Mouse (Mus musculus): ENCODE data around the gene Plbd2. TPM values are rescaled to one million over a fixed set of nuclear protein-coding genes. Genes with fewer than 3 reads are reported as not detected.
"Not testable (repeated sequence)": the region's sequence is repeated elsewhere in the genome, so short reads cannot be mapped to it uniquely, and the experiment has no call there.

Plbd2 gene
- total RNA-seq, 2 experiments from 2014 or later, result 8.7 to 9.8 TPM

DNA sequence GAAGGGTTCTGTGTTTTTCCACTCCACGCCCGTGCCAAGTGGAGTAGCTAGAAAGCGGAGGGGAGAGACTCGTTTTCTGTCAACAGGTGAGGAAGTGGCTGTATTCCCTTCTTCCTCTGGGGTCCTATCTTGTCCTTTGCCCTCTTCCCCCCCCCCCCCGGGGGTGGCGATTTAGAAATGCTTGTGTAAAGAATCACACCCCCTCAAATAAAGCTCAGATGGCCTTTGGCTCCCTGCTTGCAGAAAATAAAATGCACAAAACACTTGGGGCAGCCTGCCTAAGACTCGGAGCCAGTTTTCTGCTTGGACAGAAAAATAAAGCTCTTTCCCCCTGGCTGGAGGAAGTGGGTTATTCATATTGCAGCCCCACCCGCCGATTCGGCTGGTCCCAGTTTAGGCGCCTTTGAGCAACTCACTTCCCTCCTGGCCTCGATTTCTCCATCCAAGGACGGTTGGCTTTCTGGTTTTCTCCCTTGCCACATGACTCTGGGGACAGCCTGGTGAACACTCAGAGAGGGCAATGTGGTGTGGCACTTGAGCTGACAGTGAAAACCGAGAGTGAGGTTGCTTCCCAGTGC is 8.3 kb upstream of the Plbd2 start:
- ATAC-seq (replicated peaks; ENCODE audit: poor library complexity), result peak; percentile 41

DNA sequence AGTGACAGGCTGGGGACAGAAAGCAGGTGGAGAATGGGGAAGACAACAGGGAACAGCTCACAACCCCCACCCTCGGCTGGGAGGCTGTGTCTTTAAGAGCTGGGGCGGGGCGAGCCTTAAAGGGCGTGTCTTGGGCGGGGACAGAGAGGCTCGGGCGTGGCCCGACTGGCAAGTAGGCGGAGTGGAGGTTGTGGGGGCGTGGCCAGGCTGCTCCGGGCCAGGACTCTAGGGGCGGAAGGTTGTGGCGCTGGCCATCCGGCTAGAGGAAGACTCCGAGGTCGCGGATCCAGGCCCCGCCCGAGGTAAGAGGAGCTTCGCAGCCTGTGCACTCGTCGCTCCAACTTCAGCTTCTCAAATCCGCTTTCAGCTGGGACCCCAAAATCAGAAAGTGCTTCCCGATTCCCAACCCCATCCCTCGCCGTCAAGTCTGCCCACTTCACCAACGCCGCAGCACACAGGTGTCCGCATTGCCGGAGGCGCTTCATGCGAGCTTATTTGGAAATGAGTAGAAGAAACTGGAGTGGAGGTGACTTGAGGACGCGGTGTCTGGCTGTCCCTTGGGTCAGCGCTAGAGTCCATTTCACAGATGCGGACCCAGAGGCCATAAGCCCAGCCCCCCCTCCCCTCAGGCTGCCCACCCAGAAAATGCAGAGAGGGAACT is 7.7 kb upstream of the Plbd2 start, which contains the start of gene Slc8b1:
TSS of gene Slc8b1 (plus strand) at position 187 of the 661 bp plus-strand sequence.
- peak; percentile 95 for ATAC-seq (replicated peaks; ENCODE audit: poor library complexity)

DNA sequence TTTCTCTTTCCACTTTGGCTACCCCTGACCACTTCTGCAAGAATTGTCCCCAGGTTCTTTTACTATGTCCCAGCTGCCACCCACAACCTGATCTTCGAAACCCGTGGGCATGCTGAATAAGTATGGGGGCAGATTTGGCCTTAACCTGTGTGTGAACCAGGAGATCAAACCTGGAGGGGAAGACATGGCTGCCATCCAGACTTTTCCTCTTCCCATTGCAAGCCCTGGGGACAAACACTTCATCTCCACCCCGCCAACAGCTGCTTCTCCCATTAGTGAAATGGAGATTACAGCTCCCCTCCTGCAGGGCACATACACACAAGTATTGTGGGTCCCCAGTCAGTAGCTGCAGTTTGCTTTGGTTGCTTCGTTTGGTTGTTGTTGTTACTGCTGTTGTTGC is 3.9 kb upstream of the Plbd2 start:
- ATAC-seq (replicated peaks; ENCODE audit: poor library complexity), result no peak

DNA sequence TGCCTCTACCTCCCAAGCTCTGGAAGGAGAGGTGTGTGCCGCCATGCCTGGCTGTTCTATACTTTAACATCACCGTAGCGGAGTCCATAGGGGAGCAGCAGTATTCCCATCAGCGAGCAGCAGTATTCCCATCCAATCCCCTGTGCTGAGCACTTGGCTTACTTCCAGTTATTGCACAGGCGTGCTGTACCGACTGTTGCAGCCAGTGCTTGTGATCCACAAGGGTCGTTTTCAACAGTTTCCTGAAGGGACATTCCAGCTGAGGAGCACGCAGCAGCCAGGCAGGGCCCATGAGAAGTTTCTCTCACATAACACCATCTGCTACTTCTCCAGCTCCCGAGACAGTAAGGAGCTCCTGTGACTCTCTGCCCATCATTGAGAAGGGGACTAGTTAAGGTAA is 3.1 kb upstream of the Plbd2 start:
- no peak for ATAC-seq (replicated peaks; ENCODE audit: poor library complexity)

DNA sequence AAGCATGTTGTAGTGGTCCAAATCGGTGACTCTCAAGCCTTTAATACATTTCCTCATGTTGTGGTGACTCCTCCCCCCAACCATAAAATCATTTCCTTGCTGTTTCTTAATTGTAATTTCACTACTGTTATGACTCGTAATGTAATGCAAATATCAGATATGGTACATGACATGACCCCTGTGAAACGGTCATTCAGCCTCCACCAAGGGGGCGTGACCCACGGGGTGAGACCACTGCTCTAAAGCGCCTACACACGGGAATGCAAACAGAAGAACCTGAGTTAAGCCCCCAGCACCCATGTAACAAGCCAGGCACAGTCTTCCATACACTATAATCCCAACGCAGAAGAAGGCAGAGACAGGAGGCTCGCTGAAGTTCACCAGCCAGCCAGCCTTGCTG is 2.4 kb upstream of the Plbd2 start:
- ATAC-seq (replicated peaks; ENCODE audit: poor library complexity), result no peak

DNA sequence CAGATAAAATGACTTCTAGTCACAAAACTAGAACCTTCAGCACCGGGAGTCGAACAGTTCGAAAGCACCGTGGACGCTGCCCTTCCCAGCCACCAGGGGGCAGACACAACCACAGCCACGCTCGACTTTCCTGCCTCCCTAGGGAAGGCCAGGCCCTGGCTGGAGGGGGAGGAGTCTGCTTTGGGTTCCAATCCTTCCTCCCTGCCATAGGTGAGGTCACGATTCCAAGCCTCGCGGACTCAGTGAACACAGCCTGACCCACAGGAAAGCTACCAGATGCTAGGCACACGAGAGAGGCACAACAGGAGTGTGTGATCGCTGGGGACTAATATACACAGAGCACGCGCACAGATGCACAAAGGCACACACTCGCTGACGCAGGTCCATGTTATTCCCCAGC is 1.9 kb upstream of the Plbd2 start:
- ATAC-seq (replicated peaks; ENCODE audit: poor library complexity), result peak; percentile 90

DNA sequence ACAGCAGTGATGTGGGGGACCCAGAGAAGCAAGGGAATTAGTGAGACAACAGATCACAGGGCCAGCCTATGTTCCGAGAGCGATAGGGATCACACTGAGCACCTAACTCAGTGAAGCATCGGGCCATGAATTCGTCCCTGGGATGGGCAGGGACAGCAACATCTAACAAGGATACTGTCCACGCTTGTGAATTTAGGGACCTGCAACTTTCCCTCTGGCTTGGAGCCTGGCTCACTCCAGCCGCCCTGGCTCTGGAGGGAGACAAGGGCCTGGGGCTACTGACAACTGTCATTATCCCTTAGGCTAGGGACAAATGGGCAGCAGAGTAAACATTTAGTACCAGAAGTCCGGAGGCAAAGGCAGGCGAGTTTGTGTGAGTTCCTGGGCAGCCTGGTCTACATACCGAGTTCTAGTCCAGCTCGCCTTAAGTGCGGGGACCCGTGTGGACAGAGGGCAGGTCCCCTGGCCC is 716 bp downstream of the Plbd2 start:
- peak; percentile 7; the same call in 1 of the 2 replicates for ATAC-seq (replicated peaks; ENCODE audit: poor library complexity)

DNA sequence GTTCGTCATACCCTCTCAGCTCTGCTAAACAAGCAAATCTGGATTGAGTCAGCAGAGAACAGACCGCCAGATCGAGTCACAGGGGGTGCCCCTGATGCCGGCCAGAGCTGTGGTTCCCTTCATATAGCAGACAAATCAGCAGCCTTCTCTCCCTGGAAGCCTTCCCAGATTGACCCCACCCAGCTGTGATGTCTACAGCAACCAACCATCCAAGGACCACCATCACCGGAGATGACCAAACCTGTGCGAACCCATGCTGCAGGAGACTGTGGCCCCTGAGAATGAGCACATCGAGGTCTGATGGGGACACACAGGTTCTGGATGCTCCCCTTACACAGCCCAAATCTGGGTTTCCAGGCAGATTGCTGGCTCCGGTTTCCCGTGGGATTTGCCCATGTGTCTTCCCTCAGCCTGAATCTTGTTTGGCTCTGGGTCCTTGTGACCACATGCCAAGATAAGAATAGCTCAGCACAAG is 1.2 kb downstream of the Plbd2 start:
- no peak for ATAC-seq (replicated peaks; ENCODE audit: poor library complexity)

DNA sequence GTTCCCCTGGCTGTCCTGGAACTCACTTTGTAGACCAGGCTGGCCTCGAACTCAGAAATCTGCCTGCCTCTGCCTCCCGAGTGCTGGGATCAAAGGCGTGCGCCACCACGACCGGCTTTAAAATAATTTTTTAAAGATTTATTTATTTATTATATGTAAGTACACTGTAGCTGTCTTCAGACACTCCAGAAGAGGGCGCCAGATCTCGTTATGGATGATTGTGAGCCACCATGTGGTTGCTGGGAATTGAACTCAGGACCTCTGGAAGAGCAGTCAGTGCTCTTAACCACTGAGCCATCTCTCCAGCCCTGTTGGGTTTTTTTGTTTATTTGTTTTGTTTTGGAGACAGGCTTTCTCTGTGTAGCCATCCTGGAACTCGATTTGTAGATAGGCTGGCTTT is 2.8 kb downstream of the Plbd2 start:
- ATAC-seq (replicated peaks; ENCODE audit: poor library complexity), result not testable (repeated sequence)

DNA sequence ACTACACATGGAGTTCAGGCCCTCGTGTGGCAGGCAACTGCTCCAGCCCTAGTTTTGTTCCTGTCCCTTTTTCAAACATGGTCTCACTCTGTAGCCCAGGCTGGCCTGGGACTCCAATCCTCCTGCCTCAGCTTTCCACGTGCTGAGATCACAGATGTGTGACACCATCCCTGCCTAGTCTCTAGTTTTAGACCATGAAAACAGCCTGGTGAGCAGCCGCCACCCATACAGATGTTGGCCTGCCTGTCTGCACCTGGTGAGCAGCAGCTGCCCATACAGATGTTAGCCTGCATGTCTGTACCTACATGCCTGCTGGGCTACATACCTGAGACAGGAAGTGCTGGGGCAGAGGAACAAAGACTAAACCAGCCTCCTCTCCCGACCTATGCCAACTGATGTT is 4.2 kb downstream of the Plbd2 start:
- ATAC-seq (replicated peaks; ENCODE audit: poor library complexity), result no peak

DNA sequence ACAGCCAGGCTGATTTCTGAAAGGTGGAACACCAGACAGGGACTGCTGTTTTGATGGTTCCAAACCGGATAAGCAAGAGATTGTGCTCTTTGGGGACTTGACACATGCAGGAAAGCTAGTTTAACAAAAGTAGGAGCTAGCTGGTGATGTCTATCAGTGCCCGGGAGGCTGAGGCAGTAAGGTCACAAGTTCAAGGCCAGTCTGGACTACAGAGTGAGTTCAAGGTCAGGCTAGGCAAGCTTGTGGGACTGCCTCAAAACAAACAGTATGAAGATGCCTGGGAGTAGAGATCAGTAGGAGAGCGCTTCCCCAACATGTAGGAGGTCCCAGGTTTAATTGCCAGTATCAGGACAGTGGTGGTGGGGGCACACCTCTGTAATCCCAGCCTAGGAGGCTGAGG is 6.4 kb downstream of the Plbd2 start:
- ATAC-seq (replicated peaks; ENCODE audit: poor library complexity), result no peak

DNA sequence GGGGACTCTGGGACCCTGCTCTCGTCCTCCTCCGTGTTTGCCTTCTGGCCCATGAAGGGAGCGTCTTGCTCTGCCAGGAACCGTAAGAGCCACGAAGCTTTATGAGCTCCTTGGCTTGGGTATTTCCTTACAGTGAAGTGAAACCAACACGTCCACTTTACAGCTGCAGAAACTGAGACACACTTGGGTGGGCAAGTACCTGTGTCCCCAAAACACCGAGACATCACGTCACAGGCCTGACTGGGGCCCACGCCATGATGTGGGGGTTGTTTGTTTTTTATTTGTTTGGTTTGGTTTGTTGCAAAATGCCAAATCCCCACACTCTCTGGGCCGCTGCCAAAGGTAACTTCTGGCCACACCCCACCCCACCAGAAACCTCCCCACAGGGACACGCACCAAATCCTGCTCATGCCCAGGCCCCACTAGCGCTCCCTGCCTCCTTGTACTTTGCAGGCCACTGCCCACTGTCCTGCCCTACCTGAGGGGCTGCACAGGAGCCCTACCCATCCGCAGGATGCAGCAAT is 7.7 kb downstream of the Plbd2 start:
- ATAC-seq (replicated peaks; ENCODE audit: poor library complexity), result no peak

DNA sequence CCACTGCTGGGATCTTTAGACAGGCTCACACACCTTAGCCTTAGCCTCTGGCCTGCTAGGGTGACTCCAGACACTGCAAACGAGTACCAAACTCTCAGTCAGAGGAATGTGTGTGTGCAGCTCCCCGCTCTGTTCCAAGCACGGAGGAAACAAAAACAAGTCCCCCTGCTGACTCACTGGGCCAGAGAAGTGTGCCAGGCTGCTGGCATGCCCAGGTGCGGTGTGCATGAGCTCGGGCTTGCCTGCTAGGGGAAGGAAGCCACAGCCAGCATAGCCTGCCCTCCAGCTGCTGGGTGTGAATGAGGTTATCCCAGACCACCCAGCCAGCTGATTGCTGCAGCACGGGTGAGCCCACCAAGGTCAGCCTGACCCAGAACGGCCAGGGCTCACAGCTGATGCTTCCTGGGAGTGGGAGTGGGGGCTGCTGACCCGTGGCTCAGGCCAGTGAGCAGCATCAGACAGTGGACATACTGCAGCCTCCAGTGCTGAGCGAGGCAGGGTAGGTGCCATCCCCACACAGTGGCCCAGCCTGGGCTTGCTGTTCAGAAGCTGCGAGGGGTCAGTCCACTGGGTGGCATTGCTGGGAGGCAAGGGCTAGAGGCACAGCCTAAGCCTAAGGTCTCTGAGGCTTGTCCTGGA is 8.2 kb downstream of the Plbd2 start:
- no peak for ATAC-seq (replicated peaks; ENCODE audit: poor library complexity)

DNA sequence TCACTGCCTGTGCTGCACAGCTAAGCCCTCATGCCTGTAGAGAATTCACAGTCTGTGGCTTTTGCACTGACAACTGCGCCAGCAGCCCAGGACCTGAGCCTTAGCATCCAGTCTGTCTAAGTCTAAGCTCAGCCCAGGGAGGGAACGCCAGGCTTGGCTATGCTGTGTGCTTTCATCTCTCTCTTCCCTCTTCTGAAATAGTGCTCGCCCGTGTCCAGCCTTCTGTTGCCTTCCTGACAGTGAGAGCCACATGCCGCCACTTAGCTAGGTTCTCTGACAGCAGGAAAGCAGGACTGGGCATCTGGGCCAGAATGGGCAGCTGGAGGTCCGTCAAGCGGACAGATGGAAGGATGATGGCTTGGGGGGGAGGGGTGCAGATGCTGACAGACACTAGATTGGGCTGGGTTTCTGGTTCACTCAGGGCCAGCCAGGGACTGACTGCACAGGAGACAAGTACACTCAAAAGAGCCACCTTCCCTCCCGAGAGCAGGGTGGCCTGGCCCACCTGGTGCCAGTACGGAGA is 9.5 kb downstream of the Plbd2 start:
- ATAC-seq (replicated peaks; ENCODE audit: poor library complexity), result no peak

DNA sequence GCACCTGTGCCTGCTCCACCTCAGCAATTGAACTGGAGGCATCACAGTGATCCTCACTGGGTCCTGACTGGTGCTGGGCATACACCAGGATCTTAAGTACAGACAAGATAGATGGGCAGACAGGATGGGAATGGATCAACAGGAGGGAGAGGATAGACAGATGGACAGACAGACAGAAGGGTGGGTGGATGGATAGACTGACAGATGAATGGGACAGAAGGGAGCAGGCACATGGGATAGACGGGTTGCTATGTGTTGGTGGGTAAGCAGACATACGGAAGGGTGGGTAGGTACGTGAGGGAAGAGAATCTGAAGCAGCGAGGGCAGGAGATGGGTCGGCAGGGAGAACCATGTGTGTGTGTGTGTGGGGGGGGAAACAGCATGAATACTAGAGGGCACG is 10.0 kb downstream of the Plbd2 start:
- ATAC-seq (replicated peaks; ENCODE audit: poor library complexity), result no peak

DNA sequence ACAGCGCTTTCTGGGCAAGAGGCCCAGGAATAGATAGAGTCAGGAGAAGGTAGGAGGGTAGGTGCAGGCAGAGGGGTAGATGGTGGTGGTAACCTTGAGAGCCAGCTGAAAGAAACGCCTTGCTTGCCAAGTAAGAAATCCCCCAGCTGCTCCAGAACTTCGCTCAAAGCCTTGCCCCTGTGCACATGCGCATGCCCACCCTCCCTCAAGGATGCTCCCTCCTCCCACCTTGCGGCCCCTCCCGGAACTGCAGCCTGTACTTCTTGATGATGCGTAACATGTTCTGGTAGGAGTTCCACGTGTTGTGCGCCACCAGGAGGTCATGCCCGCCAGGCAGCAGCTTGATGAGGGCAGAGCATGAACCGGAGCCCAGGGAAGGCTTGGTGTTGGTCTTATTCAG is 11.0 kb downstream of the Plbd2 start:
- ATAC-seq (replicated peaks; ENCODE audit: poor library complexity), result 0 out of 2 replicates have a peak, but pooled peaks have one; percentile 44

DNA sequence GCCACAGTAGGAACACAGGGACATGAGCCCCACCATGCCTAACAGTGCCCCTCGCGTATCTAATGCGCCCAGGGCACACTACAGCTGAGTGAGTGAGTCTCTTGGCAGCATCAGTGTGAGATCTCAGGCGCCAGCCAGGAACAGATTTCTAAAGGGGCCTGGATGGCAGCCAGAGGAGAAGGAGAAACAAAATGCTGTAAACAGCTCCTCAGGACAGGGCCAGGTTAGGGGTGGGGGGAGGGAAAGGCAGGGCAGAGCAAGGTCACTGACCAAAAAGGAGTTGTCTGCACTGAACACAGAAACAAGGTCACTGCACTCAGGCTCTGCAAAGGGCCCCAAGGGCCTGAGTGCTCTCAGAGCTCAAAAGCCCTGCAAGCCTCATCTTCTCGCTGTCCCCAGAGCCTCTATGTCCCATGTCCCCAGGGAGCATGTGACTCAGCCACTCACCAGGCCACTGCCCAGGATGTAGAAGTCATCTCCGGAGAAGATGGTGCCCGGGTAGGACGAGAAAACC is 12.7 kb downstream of the Plbd2 start:
- no peak for ATAC-seq (replicated peaks; ENCODE audit: poor library complexity)

DNA sequence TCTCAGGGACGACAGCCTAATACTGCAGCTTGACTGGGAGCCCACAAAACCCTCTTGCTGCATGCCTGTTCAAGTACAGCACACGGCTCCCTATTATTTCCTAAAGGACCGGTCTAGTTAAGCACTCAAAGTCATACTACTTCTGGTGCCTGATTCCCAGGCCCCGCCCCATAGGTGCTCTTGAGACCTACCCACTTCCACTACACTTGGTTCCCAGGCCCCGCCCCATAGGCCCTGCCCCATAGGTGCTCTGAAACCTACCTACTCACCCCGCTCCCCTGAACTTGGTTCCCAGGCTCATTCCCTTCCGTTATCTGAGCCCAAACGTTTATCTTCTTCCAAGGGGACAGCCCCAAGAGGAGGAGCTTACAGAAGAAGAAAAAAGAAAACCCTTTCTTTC is 15.6 kb downstream of the Plbd2 start:
- ATAC-seq (replicated peaks; ENCODE audit: poor library complexity), result no peak

DNA sequence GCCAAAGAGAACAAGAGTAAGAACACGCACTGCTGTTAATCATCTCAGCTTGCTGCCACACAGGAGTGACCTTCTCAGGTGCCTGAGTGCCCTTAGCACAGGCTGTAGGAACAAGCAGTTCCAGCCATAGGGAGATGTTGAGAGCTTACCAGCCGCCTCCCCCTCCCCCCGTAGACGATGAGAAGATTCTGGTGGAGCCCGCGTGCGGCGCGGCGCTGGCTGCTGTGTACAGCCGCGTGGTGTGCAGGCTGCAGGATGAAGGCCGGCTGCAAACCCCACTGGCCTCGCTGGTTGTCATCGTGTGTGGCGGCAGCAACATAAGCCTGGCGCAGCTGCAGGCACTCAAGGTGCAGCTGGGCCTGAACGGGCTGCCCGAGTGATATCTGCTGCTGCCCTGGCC is 20.0 kb downstream of the Plbd2 start:
- no peak for ATAC-seq (replicated peaks; ENCODE audit: poor library complexity)

DNA sequence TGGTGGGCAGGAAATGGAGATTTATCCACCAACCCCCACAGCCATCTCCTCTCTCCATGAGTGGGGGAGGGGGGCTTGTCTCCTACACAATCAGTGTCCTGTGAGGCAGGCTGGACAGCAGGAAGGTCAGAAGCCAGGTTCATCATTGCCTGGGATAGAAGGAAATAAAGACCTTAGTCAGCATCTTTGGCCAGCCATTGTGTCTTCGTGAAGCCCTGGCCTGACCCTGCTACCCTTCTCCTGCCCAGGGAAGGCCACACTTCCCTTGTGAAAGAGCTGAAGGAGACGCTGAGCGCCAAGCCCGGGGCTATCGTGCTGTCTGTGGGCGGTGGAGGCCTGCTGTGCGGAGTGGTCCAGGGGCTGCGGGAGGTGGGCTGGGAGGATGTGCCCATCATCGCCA is 22.2 kb downstream of the Plbd2 start:
- no peak for ATAC-seq (replicated peaks; ENCODE audit: poor library complexity)

DNA sequence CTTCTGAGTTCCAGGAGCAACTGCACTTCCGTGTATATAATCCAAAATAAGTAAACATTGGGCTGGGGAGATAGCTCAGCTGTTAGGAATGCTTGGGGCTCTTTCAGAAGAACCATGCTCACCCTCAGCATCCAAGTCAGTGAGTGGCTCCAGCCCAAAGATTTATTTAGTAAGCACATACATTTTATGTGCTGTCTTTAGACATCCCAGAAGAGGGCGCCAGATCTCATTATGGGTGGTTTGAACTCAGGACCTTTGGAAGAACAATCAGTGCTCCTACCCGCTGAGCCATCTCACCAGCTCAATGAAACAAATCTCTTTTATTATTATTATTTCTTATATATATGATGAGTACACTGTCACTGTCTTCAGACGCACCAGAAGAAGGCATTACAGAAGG is 23.9 kb downstream of the Plbd2 start:
- no peak for ATAC-seq (replicated peaks; ENCODE audit: poor library complexity)
